Mouse (Mus musculus) bone marrow, adult 2 months (tissue): Measurements from ENCODE around the gene Clcnkb.

ENCODE experiments used
- CTCF ChIP-seq: fragments of 200-500 bp; IDR thresholded peaks from 2 replicates; pipeline ENCODE4 v1.5.1; 2011; ENCODE audit warnings: low read length, control low read depth; ENCODE audit not compliant: control insufficient read depth, insufficient read depth
- POLR2A ChIP-seq: fragments of 200-500 bp; IDR thresholded peaks from 2 replicates; pipeline ENCODE4 v1.6.1; 2011; ENCODE audit warnings: low read depth, mild to moderate bottlenecking, control low read depth, low read length, borderline replicate concordance; ENCODE audit not compliant: control insufficient read depth

- no peak for TF ChIP-seq POLR2A
- no peak for TF ChIP-seq CTCF
Measured at GRCm38 (mm10) chr4:141372426-141372825, 43.4 kb downstream of the Clcnkb start.
